Mouse (Mus musculus): ENCODE data around the gene Tspan15.
A peak's percentile ranks its signal among the peaks of the same experiment; 100 is the strongest.

The Tspan15 gene

DNA sequence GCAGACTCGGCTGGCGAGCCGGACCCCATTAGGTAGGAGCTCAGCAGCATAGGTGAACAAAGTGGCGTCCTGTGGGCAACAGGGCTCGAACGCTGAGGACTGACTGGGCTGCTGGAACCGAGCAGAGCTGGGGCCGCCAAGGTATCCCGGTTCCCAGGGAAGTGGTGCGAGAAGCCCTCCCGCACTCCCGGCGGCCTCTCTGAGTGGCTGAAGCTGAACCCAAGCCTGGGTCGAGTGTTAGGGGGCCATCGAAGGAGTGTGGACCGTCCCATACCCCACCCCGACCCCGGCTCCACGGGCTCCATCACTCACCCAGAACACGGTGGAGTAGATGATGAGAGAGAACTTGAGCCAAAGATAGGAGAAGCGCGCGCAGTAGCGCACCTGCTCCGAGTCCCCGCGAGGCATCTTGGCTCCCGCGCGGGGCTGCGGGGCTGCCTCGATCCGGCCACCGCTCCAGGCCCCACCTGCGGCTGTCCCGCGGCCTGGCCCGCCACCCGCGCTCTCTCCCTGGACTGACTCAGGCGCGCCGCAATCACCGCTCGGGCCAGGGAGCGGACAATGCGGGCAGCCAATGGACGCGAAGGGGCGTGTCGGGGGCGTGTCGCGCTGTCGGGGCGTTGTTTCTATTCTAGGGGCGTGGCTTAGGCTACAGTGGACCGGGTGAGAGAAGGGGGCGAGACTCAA lies at the start of gene Tspan15:
TSS of gene Tspan15 (minus strand) at position 544 of the 687 bp plus-strand sequence.
- DNase-seq, result peak; percentile 78

DNA sequence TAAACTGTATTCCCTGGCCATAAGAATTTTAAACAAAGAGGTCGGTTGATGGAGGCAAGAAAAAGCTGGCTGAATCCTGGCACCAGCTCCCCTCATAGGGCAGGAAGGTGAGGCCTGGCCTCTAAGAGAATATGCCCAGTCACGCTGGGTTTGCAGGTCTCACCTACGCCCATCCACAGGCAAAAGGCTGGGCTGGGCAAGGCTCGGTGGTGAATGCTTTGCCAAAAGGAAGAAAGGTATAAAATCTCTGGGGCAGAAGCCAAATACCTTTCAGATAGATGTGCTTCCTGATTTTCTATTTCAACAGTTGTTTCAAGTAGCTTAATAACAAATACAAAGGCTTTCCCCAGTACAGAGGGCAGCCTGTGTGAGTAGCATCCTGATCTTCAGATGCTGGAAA lies 48.6 kb upstream of the Tspan15 start:
- DNase-seq, result no peak

DNA sequence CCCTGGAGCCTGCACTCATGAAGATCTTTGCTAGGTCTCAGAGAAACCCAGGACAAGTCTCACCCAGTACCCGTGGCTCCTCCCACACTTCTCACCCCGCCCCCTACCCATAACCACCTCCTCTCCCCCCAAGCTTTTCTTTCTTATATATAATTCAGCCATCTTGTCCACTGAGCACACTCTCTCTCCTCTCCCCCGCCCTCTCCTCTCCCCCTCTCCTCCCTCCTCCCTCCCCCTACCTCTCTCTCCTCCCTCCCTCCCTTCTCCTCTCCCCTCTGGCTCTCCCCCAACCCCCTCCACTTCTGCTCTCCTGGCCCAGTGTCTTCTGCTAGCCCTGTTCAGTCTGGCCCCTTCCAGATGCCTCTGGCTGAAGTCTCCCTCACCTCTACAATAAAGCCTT lies 48.0 kb upstream of the Tspan15 start:
- DNase-seq, result no peak

DNA sequence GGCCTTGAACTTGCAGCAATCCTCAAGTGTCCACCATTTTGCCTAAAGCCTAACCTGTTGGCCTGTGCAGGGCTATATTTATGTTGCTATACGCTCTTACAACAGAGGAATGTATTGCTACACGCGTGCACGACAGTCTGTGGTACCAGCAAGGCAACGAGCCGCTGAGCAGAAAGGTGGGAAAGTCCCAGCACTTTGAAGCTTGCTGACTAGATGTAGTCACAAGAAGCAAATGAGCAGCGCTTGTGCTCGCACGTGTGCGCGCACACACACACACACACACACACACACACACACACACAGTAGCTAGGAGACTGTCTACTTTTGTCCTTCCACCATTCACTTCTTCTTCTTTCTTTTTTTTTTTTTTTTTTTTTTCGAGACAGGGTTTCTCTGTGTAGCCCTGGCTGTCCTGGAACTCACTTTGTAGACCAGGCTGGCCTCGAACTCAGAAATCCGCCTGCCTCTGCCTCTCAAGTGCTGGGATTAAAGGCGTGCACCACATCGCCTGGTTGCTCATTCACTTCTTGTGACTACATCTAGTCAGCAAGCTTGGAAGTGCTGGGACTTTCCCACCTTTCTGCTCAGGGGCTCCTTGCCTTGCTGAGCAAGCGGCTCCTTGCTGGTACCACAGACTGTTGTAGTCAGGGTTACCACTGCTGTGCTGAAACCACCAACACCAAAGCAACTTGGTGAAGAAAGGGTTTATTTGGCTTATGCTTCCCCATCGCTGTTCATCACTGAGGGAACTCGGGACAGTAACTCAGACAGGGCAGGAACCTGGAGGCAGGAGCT lies 46.6 kb upstream of the Tspan15 start:
- no peak for DNase-seq

DNA sequence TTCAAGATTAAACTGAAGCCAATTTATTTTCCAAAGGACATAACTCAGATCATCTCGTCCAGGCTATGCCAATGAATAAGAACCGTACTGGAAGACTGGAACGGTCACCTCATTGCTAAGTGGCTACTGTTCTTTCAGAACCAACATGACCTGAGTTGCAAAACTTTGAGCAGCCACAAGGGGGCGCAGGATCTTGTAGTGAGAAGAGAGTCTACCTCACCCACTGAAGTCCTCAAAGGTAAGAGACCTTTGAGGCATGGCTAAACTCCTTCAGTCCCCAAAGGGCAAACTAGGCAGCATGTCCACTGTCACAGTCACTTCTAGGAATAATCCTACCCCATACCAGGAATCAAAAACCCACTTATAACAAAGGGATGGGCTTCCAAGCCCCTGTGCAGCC lies 44.2 kb upstream of the Tspan15 start:
- DNase-seq, result peak; percentile 80

DNA sequence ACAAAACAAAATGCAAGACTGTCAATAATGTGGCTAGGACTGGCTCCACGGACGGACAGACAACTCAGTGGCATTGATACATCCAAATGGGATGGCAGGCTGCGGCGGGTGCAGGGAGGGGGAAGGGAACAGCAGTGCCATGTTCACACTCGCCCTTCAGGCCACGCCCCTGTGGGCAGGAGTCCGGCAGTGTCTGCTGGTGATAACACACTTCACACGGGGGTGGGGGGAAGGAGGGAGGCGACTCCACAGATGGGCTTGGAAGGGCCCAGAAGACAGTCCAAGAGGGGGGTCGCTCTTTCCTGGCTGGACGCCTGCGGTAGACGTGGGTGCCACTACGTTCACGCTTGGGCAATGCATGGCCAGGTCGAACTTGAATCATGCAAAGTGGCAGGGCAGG lies 38.2 kb upstream of the Tspan15 start:
- no peak for DNase-seq

DNA sequence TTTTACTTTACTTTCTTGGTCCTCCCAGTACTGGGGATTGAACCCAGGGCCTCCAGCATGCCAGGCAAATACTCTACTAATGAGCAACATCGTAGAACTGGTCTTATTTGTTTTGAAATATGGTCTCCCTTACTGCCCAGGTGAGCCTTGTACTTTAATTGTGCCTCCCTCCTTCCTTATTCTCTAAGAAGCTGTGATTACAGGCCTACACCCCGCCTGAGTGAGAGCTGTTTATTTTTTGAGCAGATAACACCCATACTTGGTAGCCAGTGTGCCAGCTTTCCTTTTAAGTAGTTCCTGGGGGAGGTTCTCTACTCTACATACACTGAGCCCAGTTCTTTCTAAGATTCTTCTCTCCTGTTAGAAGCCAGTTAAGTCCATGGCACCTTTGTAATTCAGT lies 33.2 kb upstream of the Tspan15 start:
- no peak for DNase-seq

DNA sequence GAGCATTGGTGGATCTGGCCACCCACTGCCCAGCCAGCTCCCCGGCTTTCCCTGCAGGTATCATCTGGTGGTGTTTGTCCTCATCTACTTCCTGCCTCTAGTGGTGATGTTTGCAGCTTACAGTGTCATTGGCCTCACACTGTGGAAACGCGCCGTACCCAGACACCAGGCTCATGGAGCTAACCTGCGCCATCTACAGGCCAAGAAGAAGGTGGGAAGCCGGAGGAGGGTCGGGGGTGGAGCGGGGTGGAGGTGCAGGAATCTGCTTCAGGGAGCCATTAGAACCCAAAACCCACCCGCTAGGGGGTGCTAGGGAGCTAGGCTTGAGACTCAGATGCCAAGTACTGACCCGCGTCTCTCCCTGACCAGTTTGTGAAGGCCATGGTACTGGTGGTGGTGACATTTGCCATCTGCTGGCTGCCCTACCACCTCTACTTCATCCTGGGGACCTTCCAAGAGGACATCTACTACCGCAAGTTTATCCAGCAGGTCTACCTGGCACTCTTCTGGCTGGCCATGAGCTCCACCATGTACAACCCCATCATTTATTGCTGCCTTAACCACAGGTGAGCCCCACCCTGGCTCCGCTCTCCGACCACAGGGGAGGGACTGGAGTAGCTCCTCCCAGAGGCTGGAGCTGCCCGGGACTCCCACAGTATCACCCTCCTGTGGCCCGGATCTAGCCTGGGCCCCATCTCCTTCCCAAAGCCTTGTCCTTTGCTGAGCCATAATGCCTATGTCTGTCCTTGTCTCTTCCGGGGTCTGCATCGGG lies 30.2 kb upstream of the Tspan15 start:
- peak; percentile 80 for DNase-seq

DNA sequence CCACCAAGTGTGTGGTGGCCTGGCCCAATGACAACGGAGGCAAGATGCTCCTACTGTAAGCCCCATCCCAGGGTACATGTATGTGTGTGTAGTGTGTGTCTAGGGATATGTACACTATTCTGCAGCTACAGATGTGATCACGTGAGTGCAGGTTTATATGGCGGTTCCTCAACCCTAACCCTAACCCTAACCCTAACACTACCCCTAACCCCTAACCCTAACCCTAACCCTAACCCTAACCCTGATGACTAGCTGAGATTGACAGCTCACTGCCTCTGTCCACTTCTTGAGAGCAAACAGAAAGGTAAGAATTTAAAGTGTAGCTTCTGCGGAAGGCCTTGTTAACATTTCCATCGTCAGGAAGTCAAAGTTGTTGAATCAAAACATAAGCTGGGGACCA lies 27.2 kb upstream of the Tspan15 start:
- no peak for DNase-seq

DNA sequence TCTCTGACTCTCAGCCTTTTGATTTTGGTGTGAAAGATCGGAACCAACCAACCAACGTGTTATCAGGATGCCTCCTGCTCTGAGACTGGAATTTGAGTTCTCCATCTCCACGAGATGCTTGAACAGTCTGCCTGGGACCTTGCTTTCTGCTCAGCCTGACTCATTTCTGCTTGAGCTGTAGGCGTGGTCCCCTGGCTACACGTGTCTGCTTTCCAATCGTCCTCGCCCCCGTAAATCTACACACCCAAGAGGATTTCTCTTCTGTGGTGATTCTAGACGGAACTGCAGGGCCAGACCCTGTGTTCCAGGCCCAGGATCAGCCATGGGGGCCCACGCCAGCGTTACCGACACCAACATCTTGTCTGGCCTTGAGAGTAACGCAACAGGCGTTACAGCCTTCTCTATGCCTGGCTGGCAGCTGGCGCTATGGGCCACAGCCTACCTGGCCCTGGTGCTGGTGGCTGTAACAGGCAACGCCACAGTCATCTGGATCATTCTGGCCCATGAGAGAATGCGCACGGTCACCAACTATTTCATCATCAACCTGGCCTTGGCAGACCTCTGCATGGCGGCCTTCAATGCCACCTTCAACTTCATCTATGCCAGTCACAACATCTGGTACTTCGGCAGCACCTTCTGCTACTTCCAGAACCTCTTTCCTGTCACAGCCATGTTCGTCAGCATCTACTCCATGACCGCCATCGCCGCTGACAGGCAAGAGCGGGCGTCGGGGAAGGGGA lies 21.6 kb upstream of the Tspan15 start:
- DNase-seq, result no peak

DNA sequence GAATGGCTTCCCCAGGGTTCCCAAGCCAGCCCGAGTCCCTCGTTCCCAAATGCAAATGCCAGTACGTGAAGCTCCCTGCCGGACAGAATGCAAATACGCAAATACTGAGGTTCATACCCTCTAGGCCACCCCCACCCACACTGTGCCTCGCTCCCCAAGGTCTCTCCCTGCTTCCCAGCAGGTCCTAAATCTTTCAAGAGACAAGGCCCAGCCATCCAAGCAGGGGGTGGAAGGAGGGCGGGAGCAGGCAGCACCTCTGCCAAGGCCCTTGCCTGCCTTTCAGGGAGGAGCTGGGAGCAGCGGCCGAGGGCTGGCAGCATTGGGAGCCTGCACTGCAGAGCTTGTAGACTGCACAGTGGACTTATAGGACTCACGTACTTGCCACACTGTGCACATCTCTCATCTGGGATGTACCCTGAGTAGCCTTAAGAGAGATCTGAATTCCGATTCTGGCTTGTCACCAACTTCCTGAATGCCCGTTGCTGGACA lies 21.0 kb upstream of the Tspan15 start, which contains the start of gene Tacr2:
TSS of gene Tacr2 (plus strand) at position 439 of the 489 bp plus-strand sequence.
- no peak for DNase-seq

DNA sequence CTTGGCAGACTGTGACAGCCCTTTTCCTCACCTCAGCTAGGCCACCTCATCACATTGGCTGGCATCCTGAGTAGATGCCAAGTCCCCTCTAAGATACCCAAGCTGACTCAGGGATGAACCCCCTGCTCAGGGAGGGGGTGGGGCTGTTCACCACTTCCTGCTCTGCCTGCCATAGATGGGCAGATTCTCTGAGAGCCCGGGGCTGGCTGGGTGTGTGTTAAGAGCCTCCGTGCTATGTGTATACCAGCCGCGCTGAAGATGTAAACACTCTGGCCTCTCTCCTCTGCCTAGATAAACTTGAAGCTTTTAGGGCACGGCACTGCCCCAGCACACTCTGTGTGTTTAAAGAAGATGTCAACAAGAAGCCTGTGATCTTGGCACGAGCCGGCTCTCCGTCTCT lies 16.8 kb upstream of the Tspan15 start:
- peak; percentile 71 for DNase-seq

DNA sequence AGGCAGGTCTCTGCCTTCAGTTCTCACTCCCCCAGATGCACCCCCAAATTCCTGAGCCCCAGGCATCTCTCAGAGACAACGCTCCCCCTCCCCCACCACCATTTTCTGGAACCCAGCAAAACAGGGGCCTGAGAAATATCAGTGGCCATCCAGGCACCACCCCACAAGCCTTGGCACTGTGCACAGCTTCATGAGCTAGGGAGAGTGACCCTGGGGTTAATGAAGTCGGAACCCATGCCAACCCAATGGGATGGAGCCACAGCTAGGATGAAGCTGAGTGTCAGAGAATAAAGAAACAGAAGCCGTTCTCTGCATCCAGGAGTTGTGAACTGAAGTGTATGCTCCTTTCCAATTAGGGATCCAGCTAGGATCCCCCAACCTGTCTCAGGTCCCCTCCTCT lies 16.1 kb upstream of the Tspan15 start:
- DNase-seq, result no peak

DNA sequence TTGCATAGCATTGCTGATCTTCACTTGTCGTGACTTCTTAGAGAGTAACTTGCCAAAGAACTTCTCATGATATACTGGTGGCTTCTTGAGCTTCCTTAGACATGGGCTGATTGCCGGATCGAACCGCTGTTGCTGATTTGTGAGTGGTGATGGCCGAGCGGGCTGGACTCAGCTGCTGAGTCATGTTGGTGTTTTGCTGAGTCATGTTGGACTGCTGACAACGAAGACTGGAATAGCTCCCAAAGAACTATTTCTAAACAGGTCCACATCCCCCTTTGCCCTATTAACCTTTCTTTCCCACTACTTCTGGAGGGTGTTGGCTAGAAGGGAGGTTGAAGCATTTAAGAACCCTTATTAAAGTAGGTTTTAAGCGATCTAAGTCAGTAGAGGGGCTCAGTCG lies 13.0 kb upstream of the Tspan15 start:
- no peak for DNase-seq

DNA sequence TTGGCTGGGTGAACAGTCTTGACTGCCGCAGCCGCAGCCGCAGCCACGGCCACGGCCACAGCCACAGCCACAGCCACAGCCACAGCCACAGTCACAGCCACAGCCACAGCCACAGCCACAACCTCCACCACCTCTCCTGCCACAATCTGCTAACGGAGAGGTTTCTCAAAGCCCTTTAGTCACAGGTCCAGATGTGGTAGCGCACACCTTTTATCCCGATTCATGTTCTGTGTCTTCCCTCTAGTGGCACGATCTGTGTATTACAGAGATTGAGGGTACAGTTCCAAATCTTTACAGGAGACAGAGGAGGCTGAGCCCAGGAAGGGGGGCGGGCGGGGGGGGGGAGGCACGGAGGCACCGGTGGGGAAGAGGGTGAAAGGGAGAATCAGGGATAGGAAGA lies 11.8 kb upstream of the Tspan15 start:
- peak; percentile 68 for DNase-seq

DNA sequence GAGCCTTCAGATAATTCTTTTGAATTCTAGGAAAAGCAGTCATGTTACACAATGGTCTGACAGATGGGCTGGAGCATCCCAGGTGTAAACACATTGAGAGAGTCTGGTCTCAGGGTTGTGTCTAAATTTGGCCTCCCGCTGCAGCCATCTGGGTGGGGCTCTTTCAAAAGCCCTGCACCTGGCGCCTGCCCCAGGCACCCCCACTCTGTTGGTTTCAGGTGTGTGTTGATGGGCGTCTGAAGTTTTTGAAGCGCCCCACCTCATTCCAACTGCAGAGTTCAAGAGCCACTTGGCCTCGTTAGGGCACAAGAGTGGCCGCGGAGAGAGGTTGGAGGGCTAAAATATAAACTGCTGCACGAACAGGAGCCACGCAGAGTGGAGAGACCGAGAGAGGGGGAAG lies 11.3 kb upstream of the Tspan15 start:
- peak; percentile 21 for DNase-seq

DNA sequence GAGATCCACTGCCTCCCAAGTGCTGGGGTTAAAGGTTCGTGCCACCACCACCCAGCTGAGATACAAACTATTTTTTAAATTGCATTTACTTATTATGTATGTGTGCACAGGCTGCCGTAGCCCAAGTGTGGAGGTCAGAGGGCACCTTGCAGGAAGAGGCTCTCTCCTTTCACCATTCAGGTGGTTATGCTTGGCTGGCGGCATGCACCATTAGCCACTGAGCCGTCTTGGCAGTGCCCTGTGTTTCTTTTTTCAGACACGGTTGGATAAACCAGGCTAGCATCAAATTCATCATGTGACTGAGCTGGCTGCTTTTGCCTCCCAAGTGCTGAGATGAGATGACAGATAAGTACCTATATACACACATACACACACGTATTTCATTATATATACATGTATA lies 8.2 kb upstream of the Tspan15 start:
- no peak for DNase-seq

DNA sequence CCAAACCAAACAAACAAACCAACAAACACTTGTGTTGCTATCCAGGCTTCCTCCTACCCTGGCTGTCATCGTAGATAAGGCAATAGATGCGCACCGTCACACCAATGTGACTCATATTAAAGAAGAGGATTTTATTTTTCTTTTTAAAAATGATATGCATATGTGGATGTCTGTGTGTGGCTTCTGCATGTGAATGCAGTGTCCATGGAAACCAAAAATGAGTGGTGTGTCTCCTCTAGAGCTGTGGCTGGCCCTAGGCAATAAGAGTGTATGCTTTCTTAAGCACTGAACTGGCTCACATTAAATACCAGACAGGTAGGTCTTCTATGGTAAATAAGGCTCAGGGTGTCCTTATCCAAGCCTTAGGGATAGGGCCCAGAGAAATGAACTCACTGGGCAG lies 7.6 kb upstream of the Tspan15 start:
- DNase-seq, result no peak

DNA sequence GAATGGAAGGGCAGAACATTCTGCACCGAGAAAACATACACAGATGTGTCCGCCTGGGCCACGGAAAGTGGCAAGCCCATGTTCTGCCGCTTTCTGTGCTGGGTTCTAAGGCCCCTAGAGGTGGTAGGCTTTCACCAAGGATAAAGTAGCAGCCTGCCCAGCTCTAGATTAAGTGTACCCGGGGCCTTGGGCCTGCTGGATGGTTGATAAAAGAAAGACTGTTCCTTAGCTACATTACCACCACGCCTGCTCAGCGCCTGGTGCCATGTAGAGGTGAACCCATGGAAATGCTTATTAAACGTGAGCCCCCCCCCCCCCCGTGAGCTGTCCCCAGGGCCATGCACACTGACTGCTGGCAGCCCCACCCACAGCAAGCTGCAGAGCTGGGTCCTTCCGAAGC lies 6.2 kb upstream of the Tspan15 start:
- no peak for DNase-seq

DNA sequence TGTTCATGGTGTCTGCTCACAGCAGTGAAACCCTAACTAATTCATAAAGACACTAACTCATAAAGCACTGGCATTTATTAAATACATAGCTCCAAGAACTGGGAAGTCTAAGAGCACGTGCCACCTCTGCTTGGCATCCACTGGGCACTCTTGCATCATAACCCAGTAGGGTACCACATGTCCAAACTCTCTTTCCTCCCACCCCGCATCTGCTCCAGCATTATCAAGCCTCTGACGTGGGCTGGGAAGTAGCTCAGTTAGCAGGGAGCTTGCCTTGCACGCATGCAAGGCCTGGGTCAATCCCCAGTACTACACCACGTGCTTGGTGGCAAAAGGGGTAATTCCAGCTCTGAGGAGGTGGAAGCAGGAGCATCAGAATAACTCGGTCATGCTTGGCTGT lies 5.1 kb upstream of the Tspan15 start:
- no peak for DNase-seq

DNA sequence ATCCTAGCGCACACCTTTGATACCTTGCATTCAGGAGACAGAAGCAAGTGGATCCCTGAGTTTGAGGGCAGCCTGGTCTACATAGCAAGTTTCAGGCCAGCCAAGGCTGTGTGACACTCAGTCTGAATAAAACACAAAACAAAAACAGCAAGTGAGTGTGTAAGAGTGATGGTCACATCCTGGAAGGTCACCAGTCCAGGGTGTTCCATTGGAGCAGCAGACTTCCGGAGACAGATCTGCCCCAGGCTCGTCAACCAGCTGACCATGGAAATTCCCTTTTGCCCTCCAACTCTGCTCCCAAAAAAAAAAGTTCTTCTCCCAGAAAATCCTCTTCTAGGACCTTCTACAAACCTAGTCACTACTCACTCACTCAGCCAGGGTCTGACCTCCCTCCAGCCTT lies 760 bp upstream of the Tspan15 start:
- no peak for DNase-seq

DNA sequence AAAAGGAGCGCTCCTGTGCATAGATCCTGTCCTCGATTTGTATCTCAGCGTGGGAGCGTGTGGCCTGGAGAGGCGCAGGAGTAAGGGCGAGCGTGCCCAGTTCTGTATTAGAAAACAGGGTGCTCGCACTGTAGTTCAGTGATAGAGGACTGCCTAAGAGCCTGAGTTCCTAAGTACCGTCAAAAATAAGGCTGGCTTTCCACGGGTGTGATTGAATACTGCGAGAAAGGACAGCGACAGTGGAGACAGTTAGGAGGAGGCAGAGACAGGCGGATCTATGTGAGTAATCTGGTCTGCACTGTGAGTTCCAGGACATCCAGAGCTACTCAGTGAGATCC lies 313 bp upstream of the Tspan15 start:
- DNase-seq, result no peak

DNA sequence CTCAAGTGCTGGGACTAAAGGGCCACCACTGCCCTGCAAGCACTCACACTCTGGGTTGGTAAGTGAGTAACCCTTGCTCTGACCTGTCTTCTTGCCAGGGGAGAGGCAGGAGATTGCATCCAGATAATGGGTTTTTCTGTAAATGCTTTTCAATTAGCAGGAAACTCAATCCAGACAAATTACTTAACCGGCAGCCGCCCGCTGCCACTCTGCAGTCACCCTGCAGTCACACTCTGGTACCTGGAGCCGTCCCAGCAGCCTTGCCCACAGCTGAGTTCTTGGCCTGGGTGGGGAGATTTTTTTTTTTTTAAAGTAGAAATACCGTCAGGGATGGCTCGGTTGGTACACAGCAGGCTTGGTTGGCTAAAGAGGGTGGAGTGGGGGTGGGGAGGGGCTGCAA lies 2.9 kb downstream of the Tspan15 start:
- no peak for DNase-seq

Data from thymus, postnatal 25 days (tissue).